Mouse (Mus musculus): ENCODE results near the gene Sprn. TPM values are rescaled to one million over a fixed set of nuclear protein-coding genes. Genes with fewer than 3 reads are reported as not detected.
A peak's percentile ranks its signal among the peaks of the same experiment; 100 is the strongest.

Gene Sprn
- polyA plus RNA-seq, 1 experiment from 2014 or later: 0.34 TPM

DNA sequence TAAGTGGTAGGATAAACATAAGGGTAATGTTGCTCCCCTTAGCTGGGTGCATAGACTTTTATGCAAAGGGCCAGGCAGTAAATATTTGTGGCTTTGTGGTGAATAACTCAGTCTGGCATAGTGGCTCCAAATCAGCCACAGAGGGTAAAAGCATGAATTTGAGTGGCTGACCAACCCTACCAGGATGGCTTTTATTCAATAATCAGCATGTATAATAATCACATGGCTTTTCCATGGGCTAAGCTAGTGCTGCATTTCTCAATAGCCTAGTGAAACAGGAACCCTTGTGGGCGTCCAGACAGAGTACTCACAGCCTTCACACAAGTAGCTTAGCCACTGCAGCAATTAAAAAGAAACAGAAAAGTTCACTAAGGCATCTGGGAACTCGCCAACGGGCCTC is 42.7 kb downstream of the Sprn start:
- Histone ChIP-seq H3K9ac (replicated peaks; ENCODE audit: low read length) (no peak overlapping the region), H3K27me3 (ENCODE audit: control insufficient read depth, insufficient read depth, low read length) (no peaks in the 10 kb centered on the region), H3K36me3 (replicated peaks; ENCODE audit: control insufficient read depth, insufficient read depth, low read depth, low read length) (peaks cover 10% of the 10 kb centered on the region), H3K4me3 (ENCODE audit: low read depth, low read length) (no peak overlapping the region), H3K4me1 (ENCODE audit: control insufficient read depth, insufficient read depth, low read length) (no peaks in the 10 kb centered on the region), H3K9me3 (replicated peaks; ENCODE audit: control insufficient read depth, low read length) (no peaks in the 10 kb centered on the region), H3K4me2 (ENCODE audit: low read depth, low read length) (no peak overlapping the region), H3K27ac (replicated peaks; ENCODE audit: low read depth, low read length) (no peak overlapping the region)
- DNase-seq (ENCODE audit: low spot score): no peak
- WGBS: 70% methylated on average over 3 of the region's 3 CpGs
- ATAC-seq (replicated peaks; ENCODE audit: insufficient number of reproducible peaks, low FRiP score, low TSS enrichment, low read depth): no peak

DNA sequence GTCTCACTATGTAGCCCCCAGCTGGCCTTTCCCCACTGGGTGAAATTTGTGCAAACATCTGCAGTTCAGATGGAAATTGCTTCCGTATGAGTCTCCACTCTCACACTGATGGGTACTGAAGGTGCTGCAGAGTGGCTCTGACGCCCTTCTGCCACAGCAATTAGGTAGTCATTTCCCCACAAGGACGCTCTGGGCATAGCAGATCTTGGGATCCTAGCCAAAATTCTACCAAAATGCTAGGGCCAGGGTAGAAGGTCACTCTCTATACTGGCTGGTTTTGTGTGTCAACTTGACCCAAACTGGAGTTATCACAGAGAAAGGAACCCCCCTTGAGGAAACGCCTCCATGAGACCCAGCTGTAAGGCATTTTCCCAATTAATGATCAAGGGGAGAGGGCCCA is 50.7 kb downstream of the Sprn start:
- Histone ChIP-seq H3K9ac (replicated peaks; ENCODE audit: low read length) (no peak overlapping the region), H3K9me3 (replicated peaks; ENCODE audit: control insufficient read depth, low read length) (no peaks in the 10 kb centered on the region), H3K27me3 (ENCODE audit: control insufficient read depth, insufficient read depth, low read length) (no peaks in the 10 kb centered on the region), H3K4me3 (ENCODE audit: low read depth, low read length) (no peak overlapping the region), H3K4me2 (ENCODE audit: low read depth, low read length) (no peak overlapping the region), H3K27ac (replicated peaks; ENCODE audit: low read depth, low read length) (no peak overlapping the region), H3K36me3 (replicated peaks; ENCODE audit: control insufficient read depth, insufficient read depth, low read depth, low read length) (no peaks in the 10 kb centered on the region; the same call in 1 of the 2 replicates), H3K4me1 (ENCODE audit: control insufficient read depth, insufficient read depth, low read length) (no peaks in the 10 kb centered on the region)
- ATAC-seq (replicated peaks; ENCODE audit: insufficient number of reproducible peaks, low FRiP score, low TSS enrichment, low read depth) (no peak), DNase-seq (ENCODE audit: low spot score) (no peak)
- WGBS: 62% methylated on average over 4 of the region's 4 CpGs

GRCm38 (mm10) chr7:140101993-140102860 is 52.5 kb downstream of the Sprn start, which contains the start of gene Fuom:
TSS of gene Fuom (minus strand) at chr7:140102441.
- Histone ChIP-seq H3K4me1 (ENCODE audit: control insufficient read depth, insufficient read depth, low read length) (no peaks in the 10 kb centered on the region), H3K4me2 (ENCODE audit: low read depth, low read length) (peak within 1 kb of the TSS; percentile 78), H3K9ac (replicated peaks; ENCODE audit: low read length) (peak within 1 kb of the TSS; percentile 64), H3K9me3 (replicated peaks; ENCODE audit: control insufficient read depth, low read length) (no peaks in the 10 kb centered on the region), H3K36me3 (replicated peaks; ENCODE audit: control insufficient read depth, insufficient read depth, low read depth, low read length) (no peaks in the 10 kb centered on the region), H3K27me3 (ENCODE audit: control insufficient read depth, insufficient read depth, low read length) (no peaks in the 10 kb centered on the region), H3K27ac (replicated peaks; ENCODE audit: low read depth, low read length) (no peak within 1 kb of the TSS), H3K4me3 (ENCODE audit: low read depth, low read length) (peak within 1 kb of the TSS; percentile 36)
- DNase-seq (ENCODE audit: low spot score) (peak; percentile 82), ATAC-seq (replicated peaks; ENCODE audit: insufficient number of reproducible peaks, low FRiP score, low TSS enrichment, low read depth) (peak; percentile 85)
- 2% methylated on average over 30 of the region's 30 CpGs for WGBS

GRCm38 (mm10) chr7:140101498-140101897 is 53.2 kb downstream of the Sprn start:
- H3K27me3 ChIP-seq (ENCODE audit: control insufficient read depth, insufficient read depth, low read length): no peaks in the 10 kb centered on the region
- WGBS: 75% methylated on average over 10 of the region's 10 CpGs
- peak overlapping the region; percentile 36; the same call in 1 of the 2 replicates for H3K4me3 ChIP-seq (ENCODE audit: low read depth, low read length)
- H3K9me3 ChIP-seq (replicated peaks; ENCODE audit: control insufficient read depth, low read length): no peaks in the 10 kb centered on the region
- DNase-seq (ENCODE audit: low spot score) (no peak), ATAC-seq (replicated peaks; ENCODE audit: insufficient number of reproducible peaks, low FRiP score, low TSS enrichment, low read depth) (no peak)
- H3K4me2 ChIP-seq (ENCODE audit: low read depth, low read length): peak overlapping the region; percentile 78
- H3K4me1 ChIP-seq (ENCODE audit: control insufficient read depth, insufficient read depth, low read length): no peaks in the 10 kb centered on the region
- H3K36me3 ChIP-seq (replicated peaks; ENCODE audit: control insufficient read depth, insufficient read depth, low read depth, low read length): no peaks in the 10 kb centered on the region
- H3K27ac ChIP-seq (replicated peaks; ENCODE audit: low read depth, low read length): no peak overlapping the region
- peak overlapping the region; percentile 64 for H3K9ac ChIP-seq (replicated peaks; ENCODE audit: low read length)

Other genes with a start within 250 kb of the Sprn start
- 0.29 TPM in 1 of 2 replicates, not detected in the other for gene Utf1, start 211.1 kb downstream of the Sprn start, polyA plus RNA-seq (2014; fragmentation: Nextera tagmentation; extraction: Ambion mirVana)
- 0.21 and 0.36 TPM in 2 replicates for gene 6430531B16Rik, start 176.1 kb downstream of the Sprn start, polyA plus RNA-seq (2014; fragmentation: Nextera tagmentation; extraction: Ambion mirVana)
- 1.2 and 1.7 TPM in 2 replicates for gene Adam8, start 162.3 kb downstream of the Sprn start, polyA plus RNA-seq (2014; fragmentation: Nextera tagmentation; extraction: Ambion mirVana)
- 37.1 and 37.5 TPM in 2 replicates for gene Zfp511, start 118.5 kb downstream of the Sprn start, polyA plus RNA-seq (2014; fragmentation: Nextera tagmentation; extraction: Ambion mirVana)
- gene Tubgcp2, start 118.2 kb downstream of the Sprn start, polyA plus RNA-seq (2014; fragmentation: Nextera tagmentation; extraction: Ambion mirVana): 74.8 and 75.7 TPM in 2 replicates
- gene Msx3, start 105.8 kb downstream of the Sprn start, polyA plus RNA-seq (2014; fragmentation: Nextera tagmentation; extraction: Ambion mirVana): 2.5 and 3.9 TPM in 2 replicates
- gene Caly, start 72.3 kb downstream of the Sprn start, polyA plus RNA-seq (2014; fragmentation: Nextera tagmentation; extraction: Ambion mirVana): 1.6 and 2.7 TPM in 2 replicates
- gene Prap1, start 61.5 kb downstream of the Sprn start, polyA plus RNA-seq (2014; fragmentation: Nextera tagmentation; extraction: Ambion mirVana): not detected in 2 replicates
- gene Fuom, start 52.4 kb downstream of the Sprn start, polyA plus RNA-seq (2014; fragmentation: Nextera tagmentation; extraction: Ambion mirVana): 24.2 and 24.4 TPM in 2 replicates
- gene Paox, start 39.1 kb downstream of the Sprn start, polyA plus RNA-seq (2014; fragmentation: Nextera tagmentation; extraction: Ambion mirVana): 19.0 and 21.7 TPM in 2 replicates
- 211 and 221 TPM in 2 replicates for gene Echs1, start 38.4 kb downstream of the Sprn start, polyA plus RNA-seq (2014; fragmentation: Nextera tagmentation; extraction: Ambion mirVana)
- gene Mtg1, start 17.3 kb downstream of the Sprn start, polyA plus RNA-seq (2014; fragmentation: Nextera tagmentation; extraction: Ambion mirVana): 22.5 and 23.1 TPM in 2 replicates
- gene Olfr522, start 9.9 kb upstream of the Sprn start, polyA plus RNA-seq (2014; fragmentation: Nextera tagmentation; extraction: Ambion mirVana): not detected in 2 replicates
- not detected in 2 replicates for gene Olfr523, start 18.3 kb upstream of the Sprn start, polyA plus RNA-seq (2014; fragmentation: Nextera tagmentation; extraction: Ambion mirVana)
- not detected in 2 replicates for gene Olfr524, start 51.1 kb upstream of the Sprn start, polyA plus RNA-seq (2014; fragmentation: Nextera tagmentation; extraction: Ambion mirVana)
- gene Cd163l1, start 63.4 kb upstream of the Sprn start, polyA plus RNA-seq (2014; fragmentation: Nextera tagmentation; extraction: Ambion mirVana): not detected in 2 replicates
- gene 5830411N06Rik, start 92.4 kb upstream of the Sprn start, polyA plus RNA-seq (2014; fragmentation: Nextera tagmentation; extraction: Ambion mirVana): not detected in 2 replicates
- not detected in 2 replicates for gene Olfr525, start 166.0 kb upstream of the Sprn start, polyA plus RNA-seq (2014; fragmentation: Nextera tagmentation; extraction: Ambion mirVana)
- gene Olfr527, start 179.1 kb upstream of the Sprn start, polyA plus RNA-seq (2014; fragmentation: Nextera tagmentation; extraction: Ambion mirVana): not detected in 2 replicates
- not detected in 2 replicates for gene Olfr60, start 206.8 kb upstream of the Sprn start, polyA plus RNA-seq (2014; fragmentation: Nextera tagmentation; extraction: Ambion mirVana)
- gene Olfr530, start 221.5 kb upstream of the Sprn start, polyA plus RNA-seq (2014; fragmentation: Nextera tagmentation; extraction: Ambion mirVana): 0.11 TPM in 1 of 2 replicates, not detected in the other
- gene Olfr531, start 248.0 kb upstream of the Sprn start, polyA plus RNA-seq (2014; fragmentation: Nextera tagmentation; extraction: Ambion mirVana): not detected in 2 replicates

All from embryonic facial prominence, embryonic 11.5 days (tissue).